Comparison of ENCODE assay signal across 12 mouse cellular contexts in genomic region chr8:47988111-47988510, GRCm38 (mm10). TPM values are rescaled to one million over a fixed set of nuclear protein-coding genes. Genes with fewer than 3 reads are reported as not detected.
DNase-seq lines count a peak whose midpoint lies in the region; ATAC-seq and TF ChIP-seq lines count a peak whose summit lies in the region.
"Had no signal": no experiment of that assay in that cellular context is flagged by ENCODE, and none has a peak within 500 bp of the region (broad histone marks: within the 10 kb centered on the region; RNA-seq: fewer than 3 reads in every experiment).

No protein-coding gene starts in this region.

- H3K27ac ChIP-seq in heart, embryonic 16.5 days (ENCODE audit: low read length): no peak overlapping the region
- H3K27ac ChIP-seq in lung, postnatal 0 days (ENCODE audit: low read length): no peak overlapping the region
- no peak overlapping the region for H3K27ac ChIP-seq in kidney, postnatal 0 days

- no peak overlapping the region for H3K9ac ChIP-seq in heart, embryonic 16.5 days (ENCODE audit: low read length)
- no peak overlapping the region for H3K9ac ChIP-seq in lung, postnatal 0 days (replicated peaks; ENCODE audit: low read depth)
- peak overlapping the region; percentile 1; the same call in 1 of the 2 replicates for H3K9ac ChIP-seq in kidney, postnatal 0 days (ENCODE audit: low read depth, low read length)

- H3K4me2 ChIP-seq in heart, embryonic 16.5 days (ENCODE audit: low read depth, low read length): peak overlapping the region; percentile 73
- peak overlapping the region; percentile 92 for H3K4me2 ChIP-seq in lung, postnatal 0 days (replicated peaks; ENCODE audit: low read depth, low read length)
- H3K4me2 ChIP-seq in kidney, postnatal 0 days (ENCODE audit: low read length): peak overlapping the region; percentile 66

- intact Hi-C loops in heart, postnatal 14 days (cut with DNase I): loop anchor here (2.0 kb wide), 1 partner anchor 55 kb away; no protein-coding TSS in a partner anchor

- H3K4me1 ChIP-seq in heart, embryonic 16.5 days (ENCODE audit: control insufficient read depth, insufficient read depth, low read length): peaks cover 36% of the 10 kb centered on the region
- H3K4me1 ChIP-seq in lung, postnatal 0 days (ENCODE audit: insufficient read depth, low read depth, low read length): peaks cover 23% of the 10 kb centered on the region; the same call in 1 of the 2 replicates
- H3K4me1 ChIP-seq in kidney, postnatal 0 days (replicated peaks; ENCODE audit: insufficient read depth, low read length): peaks cover 25% of the 10 kb centered on the region

- no peaks in the 10 kb centered on the region for H3K9me3 ChIP-seq in heart, embryonic 16.5 days (replicated peaks; ENCODE audit: control insufficient read depth, low read length)
- no peaks in the 10 kb centered on the region for H3K9me3 ChIP-seq in lung, postnatal 0 days (ENCODE audit: low read length)
- H3K9me3 ChIP-seq in kidney, postnatal 0 days (replicated peaks; ENCODE audit: low read length): no peaks in the 10 kb centered on the region

- no peak for TF ChIP-seq EP300 in lung, postnatal 0 days (IDR thresholded peaks at IDR 0.05)

- H3K4me3 ChIP-seq in heart, embryonic 16.5 days (ENCODE audit: low read length): peak overlapping the region; percentile 29; the same call in 1 of the 2 replicates
- H3K4me3 ChIP-seq in lung, postnatal 0 days (ENCODE audit: low read depth, low read length): 0 out of 2 replicates have a peak overlapping the region, but pooled peaks have one; percentile 6
- peak overlapping the region; percentile 84 for H3K4me3 ChIP-seq in kidney, postnatal 0 days (replicated peaks; ENCODE audit: low read depth, low read length)
- H3K4me3 ChIP-seq: erythroblast, embryonic 14.5 days had no signal

- no peak for TF ChIP-seq CTCF in lung, postnatal 0 days (IDR thresholded peaks at IDR 0.05)
- TF ChIP-seq CTCF in kidney, postnatal 0 days (IDR thresholded peaks at IDR 0.05; ENCODE audit: low read depth): no peak

- H3K27me3 ChIP-seq in heart, embryonic 16.5 days (ENCODE audit: control insufficient read depth, insufficient read depth, low read length): no peaks in the 10 kb centered on the region
- no peaks in the 10 kb centered on the region for H3K27me3 ChIP-seq in lung, postnatal 0 days (replicated peaks; ENCODE audit: insufficient read depth, low read length)
- no peaks in the 10 kb centered on the region for H3K27me3 ChIP-seq in kidney, postnatal 0 days (ENCODE audit: insufficient read depth, low read length)

- ATAC-seq in heart, embryonic 16.5 days (replicated peaks; ENCODE audit: extremely low read depth, insufficient read depth, low FRiP score): no peak
- ATAC-seq in lung, postnatal 0 days: no peak
- no peak for ATAC-seq in kidney, postnatal 0 days (replicated peaks; ENCODE audit: low FRiP score, low read depth)
- ATAC-seq in inflammation-experienced regulatory T-cells, adult 6 months: no peak
- no peak for ATAC-seq in cerebellum, adult (ENCODE audit: insufficient number of reproducible peaks, low FRiP score, low TSS enrichment)
- ATAC-seq: CD4-positive, CD25-positive, alpha-beta regulatory T cell, adult 4 months had no signal

- no peak for DNase-seq in heart, postnatal 14 days
- DNase-seq in lung, postnatal 0 days (ENCODE audit: low spot score): no peak
- DNase-seq in lung, postnatal 36 days: no peak
- no peak for DNase-seq in kidney, postnatal 0 days (ENCODE audit: low spot score)
- no peak for DNase-seq in cerebellum, postnatal 36 days
- DNase-seq: adrenal gland, postnatal 25 days; cerebellum, adult 18-20 months had no signal

- H3K36me3 ChIP-seq in heart, embryonic 16.5 days (ENCODE audit: control insufficient read depth, insufficient read depth): no peaks in the 10 kb centered on the region
- H3K36me3 ChIP-seq in lung, postnatal 0 days (ENCODE audit: insufficient read depth, low read length): no peaks in the 10 kb centered on the region
- H3K36me3 ChIP-seq in kidney, postnatal 0 days (ENCODE audit: insufficient read depth, low read length): no peaks in the 10 kb centered on the region

- 68% methylated on average over 15 of the region's 15 CpGs for WGBS in heart, embryonic 16.5 days
- 53% methylated on average over 15 of the region's 15 CpGs for WGBS in lung, postnatal 0 days
- WGBS in kidney, postnatal 0 days: 26% methylated on average over 15 of the region's 15 CpGs

RNA-seq across cellular contexts. Expression of gene Wwc2, which starts 2.6 kb away (rescaled TPM):
- polyA plus RNA-seq in heart, embryonic 16.5 days (2015; fragmentation: Nextera tagmentation; extraction: Ambion mirVana): 10.1 and 12.1 TPM in 2 replicates
- total RNA-seq in heart, postnatal 14 days (2021): 10 to 100 TPM; 33.2 to 33.4 TPM
- polyA plus RNA-seq in lung, postnatal 0 days (2015; fragmentation: Nextera tagmentation; extraction: Ambion mirVana): 19.1 and 23.1 TPM in 2 replicates
- 18.3 and 19.5 TPM in 2 replicates for polyA plus RNA-seq in kidney, postnatal 0 days (2015; fragmentation: Nextera tagmentation; extraction: Ambion mirVana)
- under 1 TPM in 2 of 3 experiments, not detected in 1; 0.10 to 0.16 TPM for polyA plus RNA-seq in inflammation-experienced regulatory T-cells, adult 6 months (2017; shearing (Covaris generic))

Comparison
In these comparisons a context has a peak if more than half of its experiments do, and no peak if none do; other contexts are left out.
1. H3K4me3 ChIP-seq: peak in every context shown above with its lines; median percentile 84 in kidney, postnatal 0 days; 29 in heart, embryonic 16.5 days; 6 in lung, postnatal 0 days.